Mouse (Mus musculus) left cerebral cortex, postnatal 4 days (tissue): ENCODE data around the gene Pold1. TPM values are rescaled to one million over a fixed set of nuclear protein-coding genes. Genes with fewer than 3 reads are reported as not detected.

Source experiments
- DNase-seq: peaks from one replicate; pipeline ENCODE4 v3.0.0-alpha.2; 2022
- intact Hi-C: fragments of 180-260 bp; cut with DNase I; formaldehyde crosslinking; loops from one replicate; pipeline ENCODE4 v1.15.1; 2025
- total RNA-seq, 2 experiments: library from RNA; stranded (reverse); gene quantifications; 2 replicates each; pipeline ENCODE4 v1.2.3; 2021

The Pold1 gene
- total RNA-seq, 2 experiments from 2014 or later = 13.6 to 14.4 TPM

DNA sequence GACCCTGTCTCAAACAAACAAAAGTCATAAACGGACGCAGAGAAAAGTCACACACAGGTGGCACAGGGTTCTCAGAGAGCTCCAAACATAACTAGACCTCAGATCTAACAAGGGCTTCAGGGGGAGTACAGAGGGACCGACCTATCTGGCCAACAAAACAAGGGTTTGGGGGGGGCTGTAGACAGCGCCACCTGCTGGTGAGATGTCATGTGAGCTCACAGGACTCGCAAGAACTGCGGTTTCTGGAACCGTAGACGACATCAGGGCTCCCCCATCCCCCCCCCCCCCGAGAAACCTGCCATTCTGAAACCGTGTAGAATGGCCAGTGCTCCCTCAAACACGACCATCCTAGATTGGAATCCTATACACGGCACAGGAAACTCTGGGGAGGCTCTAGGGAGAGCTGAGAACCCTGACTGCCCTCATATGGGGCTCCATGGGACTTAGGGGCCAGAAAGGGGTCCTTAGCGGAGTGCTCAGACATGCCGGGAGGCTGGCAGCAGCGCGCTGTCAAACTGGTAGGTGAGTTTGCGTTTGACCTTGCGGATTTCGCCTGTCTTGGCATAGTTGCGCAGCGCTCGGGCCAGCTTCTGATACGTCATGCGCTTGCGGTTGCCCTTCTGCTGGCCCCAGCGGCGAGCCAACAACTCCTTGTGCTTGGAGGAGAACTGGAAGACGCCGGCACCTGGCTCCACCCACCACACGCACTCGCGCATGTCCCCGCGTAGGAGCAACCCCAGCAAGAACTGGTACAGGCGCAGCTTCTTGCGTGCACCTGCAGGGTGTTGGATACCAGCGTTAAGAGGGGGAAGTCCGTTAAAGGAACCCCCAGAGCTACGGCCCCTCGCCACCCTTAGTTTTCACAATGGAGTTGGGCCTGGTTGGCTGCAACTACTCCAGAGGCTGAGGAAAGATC is 20.9 kb downstream of the Pold1 start:
- peak; percentile 85 for DNase-seq
- intact Hi-C loops = no loop called here

DNA sequence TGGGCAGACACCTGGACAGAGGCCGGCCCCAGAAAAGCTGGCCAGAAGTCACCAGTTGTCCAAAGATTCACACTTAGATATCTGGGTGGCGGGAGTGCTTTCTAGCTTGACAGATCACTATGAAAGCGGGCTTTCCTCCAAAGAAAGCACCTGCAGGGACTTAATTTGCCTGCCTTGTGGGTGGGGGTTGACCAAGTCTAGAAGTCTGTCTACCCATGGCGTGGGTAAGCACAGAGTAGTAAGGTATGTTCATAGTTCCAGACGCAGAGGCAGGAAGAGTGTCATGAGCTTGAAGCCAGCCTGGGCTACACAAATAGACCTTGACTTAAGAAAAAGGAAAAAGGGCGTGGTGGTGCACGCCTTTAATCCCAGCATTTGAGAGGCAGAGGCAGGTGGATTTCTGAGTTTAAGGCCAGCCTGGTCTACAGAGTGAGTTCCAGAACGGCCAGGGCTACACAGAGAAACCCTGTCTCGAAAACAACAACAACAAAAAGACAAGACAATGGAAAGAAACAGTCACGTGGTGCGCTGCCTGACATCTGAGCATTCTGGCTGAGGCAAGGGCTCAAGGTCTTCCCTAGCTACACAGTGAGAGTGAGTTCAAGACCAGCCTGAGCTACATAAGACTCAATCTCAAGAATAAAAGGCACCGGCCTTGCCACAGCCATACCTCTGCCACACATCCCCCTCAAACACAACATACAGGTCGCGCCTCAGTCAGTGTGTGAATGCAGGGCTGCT is 22.1 kb downstream of the Pold1 start:
- DNase-seq = no peak
- intact Hi-C loops = no loop called here

DNA sequence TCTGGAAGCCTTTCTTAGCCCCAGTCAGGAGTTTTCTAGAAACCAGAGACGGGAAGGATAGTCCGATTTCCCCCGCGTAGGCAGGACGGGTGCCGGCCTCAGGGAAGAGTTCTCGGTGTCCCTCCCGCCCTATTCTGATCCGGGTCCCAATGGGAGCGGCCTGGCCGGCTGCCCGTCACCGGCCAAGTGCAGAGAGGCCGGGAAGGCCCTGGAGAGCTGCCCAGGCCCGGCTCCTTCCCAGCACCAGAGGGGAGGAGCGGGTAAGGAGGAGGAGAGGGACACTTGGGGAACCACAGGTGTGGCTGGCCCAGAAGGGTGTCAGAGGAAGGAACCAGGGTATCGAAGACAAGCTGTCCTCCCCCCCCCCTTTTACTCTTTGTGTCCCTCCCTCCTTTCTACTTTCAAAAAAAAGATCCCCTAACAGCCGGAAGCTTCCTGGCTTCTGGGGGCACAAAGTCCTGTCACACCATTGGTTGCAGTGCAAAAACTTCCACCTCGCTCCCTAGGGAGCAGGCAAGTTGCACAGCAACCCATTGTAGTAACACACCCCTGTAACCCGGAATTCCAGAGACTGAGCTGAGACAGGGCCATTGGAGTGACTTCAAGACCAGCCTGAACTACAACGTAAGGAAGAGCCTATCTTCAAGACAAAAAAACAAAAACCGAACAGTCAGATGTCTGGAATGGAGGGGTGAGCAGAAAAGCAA is 23.4 kb downstream of the Pold1 start:
- intact Hi-C loops = no loop called here

DNA sequence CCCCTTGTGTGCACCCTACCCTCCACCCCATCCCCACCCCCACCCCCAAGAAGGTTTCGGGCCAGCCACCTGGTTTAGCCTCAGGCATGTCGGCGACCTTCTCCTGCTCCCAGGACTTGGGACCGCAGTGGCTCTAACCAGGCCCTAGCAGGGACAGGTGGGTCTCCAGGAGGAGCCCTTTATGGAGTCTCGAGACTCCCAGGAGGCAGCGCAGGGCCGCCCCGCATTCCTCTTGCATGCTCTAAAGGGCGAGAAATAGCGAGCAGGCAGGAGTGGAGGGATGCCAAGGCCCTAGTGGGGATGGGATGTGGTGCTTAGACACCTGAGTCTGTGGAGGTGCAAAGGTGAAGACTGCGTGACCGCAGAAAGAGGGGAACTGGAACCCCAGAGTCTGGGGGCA is 24.1 kb downstream of the Pold1 start, which contains the start of gene Mybpc2:
Mybpc2 (minus strand) TSS at position 155 of the 400 bp plus-strand sequence.
- intact Hi-C loops = no loop called here
- no peak for DNase-seq

More for the DNA sequence above, 23.4 kb downstream of the Pold1 start:
- DNase-seq = peak; percentile 86

DNA sequence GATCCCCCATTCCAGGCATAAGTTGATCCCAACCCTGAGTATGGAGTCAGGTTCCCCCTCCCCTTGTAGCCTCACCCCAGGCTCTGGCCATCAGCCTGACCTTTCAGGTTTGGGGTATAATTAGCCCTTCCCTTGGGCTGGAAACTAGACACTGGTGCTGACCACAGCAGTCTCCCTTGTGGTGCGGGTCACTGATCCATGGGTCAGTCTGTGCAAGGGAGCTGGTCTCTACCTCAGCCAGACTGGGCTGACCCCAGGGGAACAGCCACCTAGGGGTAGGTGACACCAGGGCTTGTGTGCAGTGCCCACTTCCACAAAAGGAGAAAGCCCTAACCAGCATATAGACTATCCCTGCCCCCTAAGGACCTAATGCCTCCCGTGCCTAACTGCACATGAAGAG is 25.6 kb downstream of the Pold1 start:
- intact Hi-C loops = no loop called here
- no peak for DNase-seq

DNA sequence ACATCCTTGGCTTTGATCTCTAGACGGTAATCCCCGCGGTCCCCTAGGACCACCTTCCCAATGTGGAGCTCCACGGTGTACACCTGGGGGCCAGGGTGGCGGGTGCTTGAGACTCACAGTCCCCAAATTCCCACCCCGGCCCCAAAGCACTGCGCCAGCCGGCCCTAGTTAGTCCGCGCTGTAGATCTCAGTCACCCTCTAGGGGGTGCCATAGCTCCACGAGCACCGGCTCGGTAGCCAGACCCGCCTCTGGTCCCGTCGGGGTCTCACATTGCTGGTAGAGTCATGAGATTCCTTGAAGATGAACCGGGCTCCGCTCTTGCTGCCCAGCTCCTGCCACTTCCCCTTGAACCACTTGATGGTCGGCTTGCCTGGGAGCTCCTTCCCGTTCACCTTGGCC is 26.9 kb downstream of the Pold1 start:
- peak; percentile 80 for DNase-seq
- intact Hi-C loops = no loop called here

DNA sequence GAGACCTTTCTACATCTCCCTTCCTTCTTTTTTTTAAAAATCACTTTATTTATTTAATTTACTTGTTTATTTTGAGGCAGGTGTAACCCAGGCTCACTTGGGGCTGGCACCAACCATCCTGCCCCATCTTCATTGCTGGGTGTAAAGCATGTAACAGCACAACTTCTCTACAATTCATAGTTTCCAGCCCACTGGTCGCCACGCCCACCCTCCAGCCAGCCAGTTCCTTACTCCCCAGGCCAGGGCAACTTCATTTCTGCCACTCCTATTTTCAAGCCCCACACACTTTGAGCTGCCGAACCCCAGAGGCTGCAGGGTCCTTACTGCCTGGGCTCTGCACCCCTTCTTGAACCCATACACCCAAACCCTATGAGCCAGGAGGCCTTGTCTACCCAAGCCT is 27.7 kb downstream of the Pold1 start:
- no peak for DNase-seq
- intact Hi-C loops = no loop called here

DNA sequence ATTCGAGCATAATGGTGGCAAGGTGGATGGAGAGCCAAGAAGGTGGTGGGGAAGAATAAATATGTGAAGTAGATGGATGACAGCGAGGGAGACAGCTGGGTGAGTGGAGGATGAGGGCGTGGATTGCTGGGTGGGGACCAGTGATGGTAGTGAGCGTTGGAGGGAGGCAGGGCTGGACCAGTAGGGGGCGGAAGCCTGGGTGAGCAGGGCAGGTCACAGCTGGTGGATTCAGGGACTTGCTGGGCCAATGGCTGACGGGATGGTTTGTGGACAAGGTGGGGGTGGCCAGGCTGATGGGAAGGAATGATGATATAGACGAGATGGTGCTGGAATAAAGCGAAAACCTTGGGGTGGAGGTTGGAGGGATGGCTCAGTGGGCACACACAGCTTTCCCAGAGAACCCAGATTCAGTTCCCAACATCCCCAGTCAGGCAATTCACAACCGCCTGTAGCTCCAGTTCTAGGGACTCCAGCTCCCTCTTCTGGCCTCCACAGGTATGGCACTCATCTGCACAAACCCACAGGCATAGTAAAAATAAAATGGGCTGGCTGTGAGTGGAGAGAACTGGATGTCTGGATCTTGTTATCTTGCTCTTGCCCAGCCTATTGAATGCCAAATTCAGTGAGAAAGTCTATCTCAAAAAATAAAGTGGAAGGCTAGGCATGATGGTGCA is 29.3 kb downstream of the Pold1 start:
- no peak for DNase-seq
- intact Hi-C loops = loop anchor here (10.0 kb wide), 1 partner anchor 45 kb away; no protein-coding TSS in a partner anchor

DNA sequence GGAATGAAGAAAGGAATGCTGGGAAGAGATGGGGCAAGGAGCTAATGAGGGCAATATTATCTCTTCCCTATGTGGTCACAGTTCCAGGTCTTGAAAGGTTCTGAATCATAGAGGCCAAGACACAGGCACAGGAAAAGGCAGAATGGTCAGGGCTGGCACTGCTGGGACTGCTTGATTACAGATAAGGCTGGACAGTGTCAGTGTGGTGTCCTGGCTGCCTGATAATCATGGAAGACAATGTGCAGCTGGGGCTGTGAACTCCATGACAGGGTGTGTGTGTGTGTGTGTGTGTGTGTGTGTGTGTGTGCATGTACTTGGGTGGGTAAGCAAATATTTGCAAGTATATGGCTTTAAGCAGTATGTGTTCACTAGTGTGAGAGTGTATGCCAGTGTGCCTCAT is 41.2 kb downstream of the Pold1 start:
- intact Hi-C loops = no loop called here
- no peak for DNase-seq

DNA sequence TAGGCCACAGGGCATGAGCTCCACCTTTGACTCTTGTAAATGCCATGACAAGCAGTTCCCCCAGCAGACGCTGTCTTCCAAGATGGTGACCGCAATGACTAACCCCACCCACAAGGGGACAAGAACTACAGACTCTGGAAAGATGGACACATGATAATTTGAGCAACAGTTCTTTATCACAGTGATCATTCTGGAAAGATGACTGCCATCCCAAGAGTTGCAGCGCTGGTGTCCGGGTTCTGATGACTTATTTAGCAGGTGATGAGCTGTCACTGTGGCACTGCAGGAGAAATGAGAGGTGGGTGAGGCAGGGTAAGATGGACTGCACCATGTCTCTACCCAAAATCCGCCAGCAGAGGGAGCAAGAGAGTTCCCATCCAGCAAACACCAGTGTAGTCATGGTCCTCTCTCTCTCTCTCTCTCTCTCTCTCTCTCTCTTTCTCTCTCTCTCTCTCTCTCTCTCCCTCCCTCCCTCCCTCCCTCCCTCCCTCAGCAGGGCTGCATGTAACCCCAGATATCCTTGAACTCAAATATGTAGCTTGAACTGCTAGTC is 47.0 kb downstream of the Pold1 start:
- intact Hi-C loops = no loop called here

DNA sequence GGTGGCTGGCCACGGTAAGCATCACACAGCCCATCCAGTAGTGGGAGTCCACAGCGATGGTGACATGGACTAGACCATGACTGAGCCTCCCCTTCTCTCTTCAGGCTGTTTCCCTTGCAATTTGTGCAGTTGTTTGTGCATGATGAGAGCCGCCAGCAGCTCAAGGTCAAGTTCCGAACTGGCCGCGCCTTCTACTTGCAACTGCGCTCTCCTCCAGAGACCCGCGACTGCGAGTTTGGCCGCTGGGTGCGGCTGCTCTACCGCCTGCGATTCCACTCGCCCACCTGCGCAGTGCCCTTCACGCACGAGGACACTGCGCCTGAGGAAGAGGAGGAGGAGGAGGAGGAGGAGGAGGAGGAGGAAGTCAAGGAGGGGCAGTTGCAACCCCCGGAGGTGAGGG is 48.6 kb downstream of the Pold1 start:
- intact Hi-C loops = no loop called here
- DNase-seq = no peak

More for the DNA sequence above, 47.0 kb downstream of the Pold1 start:
- peak; percentile 80 for DNase-seq

DNA sequence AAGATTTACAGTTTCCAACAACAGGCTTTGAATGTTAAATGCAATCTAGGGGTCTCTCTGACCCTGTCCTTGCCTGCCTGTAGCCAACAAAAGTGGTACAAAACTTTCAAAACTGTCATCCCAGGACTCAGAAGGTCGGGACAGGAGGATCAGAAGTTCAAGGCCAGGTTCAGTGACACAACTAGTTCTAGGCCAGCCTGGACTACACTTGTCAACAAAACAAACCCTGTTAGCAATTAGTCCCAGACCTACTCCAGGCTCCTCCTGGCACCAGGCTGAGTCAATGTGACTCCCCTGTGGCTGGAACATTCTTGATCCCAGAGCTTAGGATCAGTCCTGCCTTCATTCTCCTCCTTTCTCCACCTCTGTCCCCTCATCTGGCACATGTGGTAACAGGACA is 49.7 kb downstream of the Pold1 start:
- DNase-seq = no peak
- intact Hi-C loops = no loop called here

DNA sequence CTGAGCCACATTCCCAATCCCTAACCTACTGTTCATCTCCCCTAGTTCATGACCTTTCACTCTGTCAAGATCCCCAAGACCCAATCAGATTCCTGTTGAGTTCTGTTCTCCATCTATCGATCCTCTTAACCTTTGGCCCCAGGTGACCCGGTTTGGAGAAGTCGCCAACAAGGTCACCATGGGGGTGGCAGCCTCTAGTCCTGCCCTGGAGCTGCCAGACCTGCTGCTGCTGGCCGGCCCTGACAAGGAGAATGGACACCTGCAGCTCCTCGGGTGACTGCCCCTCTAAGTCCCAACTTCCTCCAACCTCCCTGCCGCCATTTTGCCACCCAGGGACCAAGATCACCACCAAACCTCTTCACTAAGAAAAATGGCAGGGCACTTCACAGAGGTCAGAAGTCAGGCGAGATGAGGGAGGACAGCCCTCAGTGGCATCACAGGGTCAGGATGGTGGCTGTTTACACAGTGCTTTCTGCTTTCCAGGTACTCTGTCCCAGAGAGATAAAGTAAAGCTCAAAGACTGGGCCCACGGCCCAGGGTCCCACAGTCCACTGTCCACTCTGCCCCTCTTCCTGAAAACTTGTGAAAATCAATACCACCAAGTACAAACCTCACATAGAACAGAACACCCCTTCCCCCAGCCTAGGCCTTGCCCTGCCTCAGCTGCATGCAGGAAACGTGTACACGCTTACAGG is 51.1 kb downstream of the Pold1 start:
- intact Hi-C loops = no loop called here
- no peak for DNase-seq

DNA sequence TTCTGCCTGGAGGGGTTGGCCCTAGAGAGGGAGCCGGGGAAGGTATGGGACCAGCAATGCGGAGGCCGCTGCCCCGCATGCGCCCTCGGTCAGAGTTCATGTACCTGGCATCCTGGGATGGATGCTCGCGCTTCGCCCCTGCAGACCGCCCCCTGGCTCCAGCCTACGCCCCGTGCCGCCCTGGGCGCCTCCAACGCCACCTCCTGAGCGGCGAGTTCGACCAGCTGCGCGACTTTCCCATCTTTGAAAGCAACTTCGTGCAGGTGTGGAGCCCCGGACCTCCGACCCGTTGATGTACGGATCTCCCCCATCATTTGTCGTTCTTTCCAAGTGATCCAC is 51.9 kb downstream of the Pold1 start:
- no peak for DNase-seq
- intact Hi-C loops = no loop called here

DNA sequence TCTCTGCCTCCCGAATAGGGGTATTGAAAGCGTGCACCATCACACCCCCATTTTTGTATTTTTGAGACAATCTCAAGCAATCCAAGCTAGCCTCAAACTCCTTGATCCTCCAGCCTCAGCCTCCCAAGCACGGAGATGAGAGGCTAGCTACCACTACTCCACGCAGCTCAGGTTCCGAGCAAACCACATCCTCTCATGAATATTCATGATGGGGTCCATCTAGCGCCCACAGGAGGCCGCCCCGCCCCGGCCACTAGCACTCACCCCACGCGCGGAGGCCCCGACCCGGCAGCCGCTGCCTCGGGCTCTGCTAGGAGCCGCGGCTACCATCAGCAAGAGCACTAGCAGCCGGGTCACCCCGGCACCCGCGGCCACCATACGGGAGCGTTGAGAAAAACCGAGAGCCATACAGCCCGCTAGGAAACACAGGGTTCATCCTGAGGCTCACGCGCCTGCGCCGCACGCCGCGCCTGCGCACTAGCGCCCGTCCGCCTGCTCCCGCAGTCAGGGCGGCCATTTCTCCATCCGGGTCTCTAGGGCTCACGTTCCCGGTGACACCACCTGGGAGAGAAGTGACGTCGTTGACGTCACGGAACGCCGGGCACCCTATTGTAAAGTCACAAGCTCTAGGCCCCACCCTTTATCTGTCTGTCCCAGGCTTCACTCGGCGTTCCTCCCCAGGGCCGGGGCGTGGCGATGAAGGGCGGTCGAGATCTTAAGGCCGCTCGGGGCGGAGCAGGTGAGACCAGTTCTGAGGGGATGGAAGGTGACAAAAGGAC is 52.5 kb downstream of the Pold1 start, which contains the start of the genes Emc10 and Fam71e1:
Emc10 (minus strand) TSS at position 538 of the 779 bp plus-strand sequence.
Fam71e1 (plus strand) TSS at position 590 of the 779 bp plus-strand sequence.
- intact Hi-C loops = no loop called here
- peak; percentile 98 for DNase-seq

DNA sequence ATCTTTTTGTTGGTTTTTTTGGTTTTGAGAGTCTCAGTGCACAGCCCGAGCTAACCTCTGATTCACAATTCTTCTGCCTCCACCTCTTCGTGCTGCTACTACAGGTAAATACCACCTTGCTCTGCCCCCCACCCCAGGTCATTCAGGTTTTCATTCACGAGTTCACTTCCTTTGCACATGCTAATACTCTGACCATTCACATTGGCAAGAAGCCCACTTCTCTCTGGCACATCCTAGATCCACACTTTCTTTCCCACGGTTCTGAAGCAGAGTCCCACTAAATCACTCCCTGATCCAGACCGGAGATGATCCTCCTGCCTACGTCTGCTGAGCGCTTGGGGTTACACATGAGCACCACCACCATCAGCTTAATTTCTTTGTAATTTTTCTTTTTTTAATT is 53.6 kb downstream of the Pold1 start:
- intact Hi-C loops = no loop called here

DNA sequence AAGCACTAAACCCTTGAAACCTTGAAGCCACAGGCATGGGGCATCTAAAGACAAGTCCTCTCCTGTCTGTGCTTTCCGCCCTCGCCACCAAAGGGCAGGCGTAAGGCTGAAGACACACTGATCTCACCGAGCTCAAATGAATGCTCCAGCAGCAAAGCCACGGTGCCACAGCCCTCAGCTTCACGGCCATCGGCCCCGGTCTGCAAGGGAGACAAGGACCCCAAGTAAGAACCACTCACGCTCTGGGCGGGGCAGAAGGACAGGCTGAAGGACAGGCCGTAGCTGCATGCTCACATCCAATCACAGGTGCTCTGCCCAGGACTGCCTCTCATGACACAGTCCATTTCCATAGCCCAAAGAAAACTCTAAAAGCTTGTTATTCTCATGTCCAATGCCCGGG is 54.0 kb downstream of the Pold1 start:
- intact Hi-C loops = no loop called here
- no peak for DNase-seq

More for the DNA sequence above, 53.6 kb downstream of the Pold1 start:
- DNase-seq = no peak

DNA sequence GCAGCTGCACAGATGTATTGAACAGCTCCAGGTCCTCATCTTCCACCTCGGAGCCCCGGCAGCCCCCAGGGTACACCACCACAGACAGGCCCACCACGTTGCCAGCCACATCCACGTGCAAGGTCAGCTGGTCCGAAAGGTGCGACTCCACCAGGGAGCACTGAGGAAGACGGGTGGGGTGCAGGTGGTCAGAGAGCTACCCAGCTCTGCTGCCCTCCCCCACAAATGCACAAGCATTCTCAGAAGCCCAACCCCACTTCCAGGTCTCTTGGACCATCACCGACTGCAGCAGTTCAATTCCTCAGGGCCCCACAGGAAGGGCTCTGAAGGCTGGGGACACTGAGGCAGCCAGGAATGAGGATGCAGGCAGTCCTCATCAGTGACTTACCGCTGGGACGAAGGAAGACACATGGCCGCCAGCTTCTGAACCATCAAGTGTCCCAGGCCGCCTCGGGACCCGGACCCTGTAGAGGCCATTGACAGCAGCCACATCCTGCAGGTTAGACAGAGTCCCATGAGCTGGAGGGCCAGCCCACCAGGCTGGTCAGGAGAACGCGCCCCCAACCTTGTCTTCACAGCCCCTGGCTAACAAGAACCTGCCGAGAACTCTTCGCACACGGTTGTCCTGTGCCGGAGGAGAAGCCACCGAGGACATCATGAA is 56.4 kb downstream of the Pold1 start:
- DNase-seq = no peak
- intact Hi-C loops = no loop called here
